In the genomic region with DNA sequence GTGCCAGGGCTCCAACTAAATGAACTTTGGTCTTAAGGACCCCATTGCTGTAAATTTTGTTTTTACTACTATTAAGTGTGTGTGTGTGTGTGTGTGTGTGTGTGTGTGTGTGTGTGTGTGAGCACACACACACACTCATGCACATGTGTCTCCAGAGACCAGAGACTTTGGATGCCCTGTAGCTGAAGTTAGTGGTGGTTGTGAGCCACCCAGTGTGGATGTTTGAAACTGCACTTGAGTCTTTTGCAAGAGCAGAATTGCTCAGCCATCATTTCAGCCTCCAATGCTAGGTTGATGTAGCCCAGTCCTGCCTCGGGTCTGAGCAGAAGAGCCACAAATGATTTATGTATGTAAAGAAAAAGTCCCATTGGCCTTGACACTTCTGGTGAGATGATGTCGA, we compare ENCODE assay signal across 8 mouse cellular contexts. TPM values are rescaled to one million over a fixed set of nuclear protein-coding genes. Genes with fewer than 3 reads are reported as not detected.
DNase-seq lines count a peak whose midpoint lies in the region; ATAC-seq lines count a peak whose summit lies in the region.

No protein-coding gene starts in this region.

- DNase-seq in heart, postnatal 4 days, result peak; percentile 32
- no peak for DNase-seq in heart, adult 8-10 months (ENCODE audit: low spot score)
- DNase-seq in testis, postnatal 10 days (ENCODE audit: low spot score), result peak; percentile 69
- no peak for DNase-seq in testis, postnatal 14 days (ENCODE audit: low spot score)
- DNase-seq in frontal cortex, postnatal 36 days (ENCODE audit: low spot score in 2 of 2), result peak; percentile 33 to 55
- DNase-seq in right cerebral cortex, postnatal 4 days, result peak; percentile 56
- no peak for DNase-seq in urinary bladder, adult 2 months (ENCODE audit: low spot score)

- no peak for ATAC-seq in erythroid progenitor cell, adult 5-6 weeks (replicated peaks; ENCODE audit: low FRiP score, poor library complexity, severe bottlenecking)

RNA-seq across cellular contexts. Expression of gene Alox5, which starts 37.3 kb away (rescaled TPM):
- 1 to 10 TPM; 6.3 to 6.7 TPM for total RNA-seq in heart, postnatal 4 days (2021)
- 10 to 100 TPM; 10.2 to 18.7 (median 14.2) TPM for total RNA-seq in heart, adult 8-10 months (2022)
- polyA plus RNA-seq in urinary bladder, adult 2 months (2012; rRNA removed), result 4.0 TPM in 2 replicates
- total RNA-seq in erythroid progenitor cell, adult 5-6 weeks (2015; ENCODE audit: low replicate concordance), result 15.1 and 20.1 TPM in 2 replicates
- total RNA-seq in erythroid progenitor cell, adult 5-6 weeks (2017; ENCODE audit: low replicate concordance), result 8.9 and 10.4 TPM in 2 replicates

Comparison
In these comparisons a context has a peak if more than half of its experiments do, and no peak if none do; other contexts are left out.
1. DNase-seq: peak in heart, postnatal 4 days (single experiment), testis, postnatal 10 days (single experiment), frontal cortex, postnatal 36 days (2 of 2) and right cerebral cortex, postnatal 4 days (single experiment); none in heart, adult 8-10 months (single experiment), testis, postnatal 14 days (single experiment) and urinary bladder, adult 2 months (single experiment).